Mouse (Mus musculus): ENCODE results near the gene 5031439G07Rik. TPM values are rescaled to one million over a fixed set of nuclear protein-coding genes. Genes with fewer than 3 reads are reported as not detected.

The 5031439G07Rik gene
- polyA plus RNA-seq (2015; fragmentation: Nextera tagmentation; extraction: Ambion mirVana) = 2.9 and 4.2 TPM in 2 replicates

DNA sequence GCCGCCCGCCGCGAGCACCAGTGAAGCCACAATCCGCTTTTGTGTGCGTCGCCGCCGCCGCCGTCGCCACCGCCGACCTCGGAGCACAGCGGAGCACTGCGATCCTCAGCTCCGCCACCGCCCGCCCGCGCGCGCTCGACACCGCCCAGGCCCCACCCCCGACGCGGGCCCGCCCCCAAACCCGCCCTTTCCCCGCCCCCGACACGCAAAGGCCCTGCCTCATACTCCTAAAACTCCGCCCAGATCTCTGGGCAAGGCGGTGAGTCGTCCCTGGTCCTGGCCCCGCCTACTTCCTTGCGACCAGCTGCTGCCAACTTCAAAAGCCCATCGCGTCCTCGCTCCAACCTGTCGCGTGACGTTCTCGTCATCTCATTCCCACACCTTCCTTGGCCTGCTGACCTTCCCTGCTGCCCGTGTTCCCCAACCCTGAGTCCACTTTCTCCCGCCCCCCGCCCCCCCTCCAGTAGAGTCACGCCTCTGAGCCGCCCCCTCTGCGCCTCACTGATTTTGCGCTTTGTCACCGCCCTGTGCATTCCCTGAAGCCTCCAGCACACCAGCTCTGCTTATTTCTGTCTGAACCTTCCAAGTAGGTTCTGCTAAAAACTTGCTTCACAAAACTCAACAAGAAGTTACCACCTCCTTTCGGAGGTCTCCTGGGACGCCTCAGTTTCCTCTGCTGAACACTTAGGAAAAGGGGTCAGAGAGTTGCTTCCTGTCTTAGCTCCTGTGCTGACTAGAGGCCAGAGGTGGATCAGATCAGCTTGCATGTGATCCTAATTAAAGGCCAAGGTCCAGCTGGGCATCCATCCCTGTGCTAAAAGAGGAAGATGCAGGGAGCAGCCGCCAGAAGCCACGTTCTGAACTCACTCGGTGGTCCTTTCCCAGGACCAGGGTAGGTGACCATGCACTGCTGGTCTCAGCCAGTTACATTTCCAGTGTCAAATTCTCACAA is at the start of gene 5031439G07Rik:
TSS of gene 5031439G07Rik (minus strand) at position 678 of the 952 bp plus-strand sequence.

DNA sequence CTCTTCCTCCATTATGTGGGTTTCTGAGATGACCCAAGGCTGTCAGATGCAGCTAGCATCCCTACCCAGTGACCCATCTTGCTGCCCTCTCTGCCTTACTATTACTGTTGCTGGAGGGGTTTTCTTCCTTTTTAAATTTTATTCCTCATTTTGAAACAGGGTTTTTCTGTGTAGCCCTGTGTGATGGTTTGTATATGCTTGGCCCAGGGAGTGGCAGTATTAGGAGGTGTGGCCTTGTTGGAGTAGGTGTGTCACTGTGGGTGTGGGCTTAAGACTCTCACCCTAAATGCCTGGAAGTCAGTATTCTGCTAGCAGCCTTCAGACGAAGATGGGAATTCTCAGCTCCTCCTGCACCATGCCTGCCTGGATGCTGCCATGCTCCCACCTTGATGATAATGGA is 40.3 kb upstream of the 5031439G07Rik start, which contains the start of gene Fam118a:
TSS of gene Fam118a (plus strand) at position 301 of the 400 bp plus-strand sequence.

DNA sequence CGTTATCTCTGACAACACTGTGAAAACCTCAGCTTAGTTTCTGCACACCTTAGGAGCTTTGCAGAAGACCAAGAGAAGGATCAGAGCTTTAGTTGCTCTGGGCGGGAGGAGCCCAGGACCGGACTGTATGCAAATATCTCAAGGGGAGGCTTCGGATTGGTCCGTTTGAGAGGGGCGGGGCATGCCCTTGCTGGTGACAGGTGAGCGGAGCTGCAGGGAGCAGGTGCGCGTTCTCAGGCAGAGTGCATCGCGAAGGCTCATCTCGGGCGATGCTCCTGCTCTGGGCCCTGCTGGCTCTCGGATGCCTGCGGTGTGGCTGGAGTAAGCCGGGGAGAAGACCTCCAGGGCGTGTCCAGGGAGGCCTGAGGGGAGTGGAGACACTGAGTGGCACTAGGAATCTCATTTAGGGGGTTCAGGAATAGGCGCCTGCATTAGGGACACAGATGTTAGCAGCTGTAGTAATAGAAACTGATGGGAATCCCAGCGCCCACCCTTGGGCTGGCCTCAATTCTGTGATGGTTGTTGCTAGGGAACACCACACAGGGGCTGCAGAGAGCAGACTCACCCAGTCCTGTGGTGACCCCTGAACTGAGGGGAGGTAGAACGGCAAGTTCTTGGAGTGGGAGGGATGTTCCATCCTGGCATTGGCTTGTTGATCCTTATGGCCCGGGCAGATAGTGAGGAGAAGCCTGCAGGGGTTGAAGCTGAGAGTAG is 28.8 kb upstream of the 5031439G07Rik start, which contains the start of gene Upk3a:
TSS of gene Upk3a (plus strand) at position 191 of the 714 bp plus-strand sequence.

DNA sequence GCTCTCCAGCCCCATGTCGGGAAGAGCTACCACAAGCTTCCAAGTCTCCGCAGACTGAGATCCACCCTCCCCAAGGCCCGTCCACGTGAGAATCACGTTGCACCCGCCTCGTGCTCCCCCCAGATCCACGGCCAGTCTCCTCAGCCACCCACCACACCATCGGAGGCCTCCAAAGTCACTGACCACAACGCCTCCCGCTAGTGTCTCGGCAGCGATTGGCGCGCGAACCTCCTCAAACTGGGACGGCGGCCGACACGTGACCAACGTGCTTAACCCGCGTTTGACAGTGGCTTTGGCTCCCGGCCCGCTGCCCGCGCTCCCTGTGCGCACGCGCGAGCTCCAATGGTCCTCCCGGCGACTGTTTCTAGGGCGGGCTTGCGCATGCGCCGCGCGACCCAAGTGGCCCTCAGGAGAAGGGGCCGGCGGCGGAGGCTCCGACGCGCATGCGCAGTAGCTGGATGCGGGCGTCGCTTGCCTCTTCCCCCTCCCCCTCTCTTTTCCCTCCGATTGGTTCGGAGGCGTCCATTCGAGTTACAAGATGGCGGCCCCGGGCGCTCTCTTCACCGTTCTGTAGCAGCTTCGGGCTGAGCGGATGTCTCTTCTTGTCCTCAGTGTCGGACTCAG is 65.4 kb downstream of the 5031439G07Rik start, which contains the start of gene Nup50:
TSS of gene Nup50 (plus strand) at position 528 of the 624 bp plus-strand sequence.

DNA sequence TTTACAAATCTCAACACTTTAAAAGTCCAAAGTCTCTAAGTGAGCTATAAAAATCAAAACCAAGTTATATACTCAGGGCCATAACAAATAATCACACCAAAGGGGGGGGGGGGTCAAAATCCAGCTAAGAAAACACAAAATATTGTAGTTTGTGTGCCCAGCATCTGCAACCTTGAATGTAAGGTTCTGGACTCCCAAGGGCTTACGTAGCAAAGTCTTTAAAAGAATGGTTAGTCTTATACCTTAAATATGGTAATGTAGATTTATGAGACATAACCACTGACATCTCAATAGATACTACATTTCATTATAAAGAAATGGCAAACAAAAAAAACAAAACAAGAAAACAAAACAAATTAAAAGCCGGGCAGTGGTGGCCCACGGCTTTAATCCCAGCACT is 68.4 kb downstream of the 5031439G07Rik start, which contains the start of gene Gm29666:
TSS of gene Gm29666 (minus strand) at position 101 of the 400 bp plus-strand sequence.

Other genes starting within 250 kb of the 5031439G07Rik start
- gene Phf21b, start 132.5 kb downstream of the 5031439G07Rik start, polyA plus RNA-seq (2015; fragmentation: Nextera tagmentation; extraction: Ambion mirVana) = 0.04 and 0.07 TPM in 2 replicates
- gene Gm29666, start 68.5 kb downstream of the 5031439G07Rik start, polyA plus RNA-seq (2015; fragmentation: Nextera tagmentation; extraction: Ambion mirVana) = 0.56 and 0.57 TPM in 2 replicates
- gene Nup50, start 65.1 kb downstream of the 5031439G07Rik start, polyA plus RNA-seq (2015; fragmentation: Nextera tagmentation; extraction: Ambion mirVana) = 23.2 and 25.2 TPM in 2 replicates
- not detected in 2 replicates for gene Upk3a, start 28.6 kb upstream of the 5031439G07Rik start, polyA plus RNA-seq (2015; fragmentation: Nextera tagmentation; extraction: Ambion mirVana)
- 8.6 and 12.5 TPM in 2 replicates for gene Fam118a, start 40.4 kb upstream of the 5031439G07Rik start, polyA plus RNA-seq (2015; fragmentation: Nextera tagmentation; extraction: Ambion mirVana)
- 0.06 and 0.16 TPM in 2 replicates for gene Smc1b, start 143.4 kb upstream of the 5031439G07Rik start, polyA plus RNA-seq (2015; fragmentation: Nextera tagmentation; extraction: Ambion mirVana)
- not detected in 2 replicates for gene Ribc2, start 143.5 kb upstream of the 5031439G07Rik start, polyA plus RNA-seq (2015; fragmentation: Nextera tagmentation; extraction: Ambion mirVana)
- 28.1 and 42.8 TPM in 2 replicates for gene Fbln1, start 217.4 kb upstream of the 5031439G07Rik start, polyA plus RNA-seq (2015; fragmentation: Nextera tagmentation; extraction: Ambion mirVana)